Mouse (Mus musculus) liver, embryonic 14.5 days (tissue): Measurements from ENCODE around the gene Mysm1.

ENCODE experiments used
- CTCF ChIP-seq: IDR thresholded peaks from 2 replicates; pipeline ENCODE4 v1.5.1; 2016; ENCODE audit warnings: antibody characterized with exemption, low read depth, control low read depth
- EP300 ChIP-seq: IDR thresholded peaks from 2 replicates; pipeline ENCODE4 v1.6.1; 2016; ENCODE audit warnings: antibody characterized with exemption, low read depth

GRCm38 (mm10) chr4:95018221-95018620 lies 39.3 kb upstream of the Mysm1 start:
- TF ChIP-seq CTCF (no peak), EP300 (no peak)
